Mouse (Mus musculus): ENCODE data around the gene Hist2h4. TPM values are rescaled to one million over a fixed set of nuclear protein-coding genes. Genes with fewer than 3 reads are reported as not detected.
A peak's percentile ranks its signal among the peaks of the same experiment; 100 is the strongest.
"Not testable (repeated sequence)": the region's sequence is repeated elsewhere in the genome, so short reads cannot be mapped to it uniquely, and the experiment has no call there.

The Hist2h4 gene
- polyA plus RNA-seq, 1 experiment: 5.6 TPM

DNA sequence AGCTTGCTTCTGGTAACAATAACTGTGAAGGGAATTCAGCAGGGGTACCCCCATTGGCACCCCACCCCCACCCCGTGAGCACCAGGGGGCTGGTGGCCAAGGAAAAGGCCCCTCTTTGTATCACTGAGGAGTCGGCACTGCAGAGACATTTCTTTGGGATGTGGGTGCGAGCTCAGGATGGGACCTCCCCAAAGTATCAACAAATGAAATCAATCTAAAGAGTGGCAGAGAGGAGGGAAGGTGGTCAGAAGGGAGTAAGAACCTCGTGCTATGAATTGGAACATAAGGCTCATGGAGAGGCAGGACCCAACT is 14.1 kb downstream of the Hist2h4 start:
- DNase-seq: no peak
- Histone ChIP-seq H3K4me3 (replicated peaks; ENCODE audit: extremely low read depth, low read depth, low read length) (no peak overlapping the region), H3K4me1 (ENCODE audit: control insufficient read depth, insufficient read depth, low read length) (peaks cover 6% of the 10 kb centered on the region)
- no peak for TF ChIP-seq POLR2A (IDR thresholded peaks at IDR 0.05; ENCODE audit: borderline replicate concordance, extremely low read depth, low read depth, low read length)
- no peak for TF ChIP-seq CTCF (IDR thresholded peaks at IDR 0.05; ENCODE audit: insufficient read depth, low read length)
- WGBS: 57% methylated on average over 4 of the region's 4 CpGs

GRCm38 (mm10) chr3:96248141-96249033 is 14.7 kb downstream of the Hist2h4 start:
- Histone ChIP-seq H3K4me3 (replicated peaks; ENCODE audit: extremely low read depth, low read depth, low read length) (no peak overlapping the region), H3K4me1 (ENCODE audit: control insufficient read depth, insufficient read depth, low read length) (peaks cover 10% of the 10 kb centered on the region)
- TF ChIP-seq CTCF (IDR thresholded peaks at IDR 0.05; ENCODE audit: insufficient read depth, low read length): no peak
- no peak for TF ChIP-seq POLR2A (IDR thresholded peaks at IDR 0.05; ENCODE audit: borderline replicate concordance, extremely low read depth, low read depth, low read length)
- 60% methylated on average over 6 of the region's 6 CpGs for WGBS
- no peak for DNase-seq

GRCm38 (mm10) chr3:96247356-96248140 is 15.6 kb downstream of the Hist2h4 start:
- no peak for DNase-seq
- Histone ChIP-seq H3K4me1 (ENCODE audit: control insufficient read depth, insufficient read depth, low read length) (peaks cover 13% of the 10 kb centered on the region), H3K4me3 (replicated peaks; ENCODE audit: extremely low read depth, low read depth, low read length) (no peak overlapping the region)
- WGBS: 43% methylated on average over 11 of the region's 11 CpGs
- TF ChIP-seq POLR2A (IDR thresholded peaks at IDR 0.05; ENCODE audit: borderline replicate concordance, extremely low read depth, low read depth, low read length): no peak

DNA sequence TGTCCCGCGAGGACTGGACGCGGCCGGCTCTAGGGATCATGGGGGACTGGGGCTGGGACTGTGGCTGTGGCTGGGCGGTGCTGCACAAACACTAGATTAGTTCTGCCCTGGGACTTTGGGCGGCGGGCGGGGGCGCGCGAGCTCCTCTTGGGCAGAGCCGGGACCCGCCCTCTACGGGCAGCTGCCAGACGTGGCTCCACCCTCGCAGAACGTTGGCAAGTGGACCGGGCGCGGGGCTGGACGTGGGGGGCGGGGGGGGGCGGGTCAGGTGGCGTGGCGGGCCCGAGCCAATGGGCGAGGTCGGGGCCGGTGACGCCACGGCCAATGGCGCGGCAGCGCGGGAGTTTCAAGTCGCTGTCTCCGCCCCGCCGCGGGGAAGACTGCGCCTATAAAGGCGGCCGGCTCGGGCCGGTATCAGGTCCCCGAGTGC is 16.7 kb downstream of the Hist2h4 start, which contains the start of gene Hist2h3c1:
Gene Hist2h3c1, plus strand, starts transcription at position 259 of the 430 bp plus-strand sequence.
- 0% methylated on average over 12 of the region's 47 CpGs for WGBS
- peak within 1 kb of the TSS; percentile 56 for H3K4me3 ChIP-seq (replicated peaks; ENCODE audit: extremely low read depth, low read depth, low read length)
- H3K4me1 ChIP-seq (ENCODE audit: control insufficient read depth, insufficient read depth, low read length): peaks cover 13% of the 10 kb centered on the region
- DNase-seq: not testable (repeated sequence)

GRCm38 (mm10) chr3:96246018-96246417 is 17.1 kb downstream of the Hist2h4 start:
- TF ChIP-seq POLR2A (IDR thresholded peaks at IDR 0.05; ENCODE audit: borderline replicate concordance, extremely low read depth, low read depth, low read length): peak; percentile 28; the same call in 1 of the 2 replicates
- WGBS: 0% methylated on average over 12 of the region's 21 CpGs
- not testable (repeated sequence) for DNase-seq
- H3K4me1 ChIP-seq (ENCODE audit: control insufficient read depth, insufficient read depth, low read length): peaks cover 13% of the 10 kb centered on the region
- peak overlapping the region; percentile 56 for H3K4me3 ChIP-seq (replicated peaks; ENCODE audit: extremely low read depth, low read depth, low read length)

DNA sequence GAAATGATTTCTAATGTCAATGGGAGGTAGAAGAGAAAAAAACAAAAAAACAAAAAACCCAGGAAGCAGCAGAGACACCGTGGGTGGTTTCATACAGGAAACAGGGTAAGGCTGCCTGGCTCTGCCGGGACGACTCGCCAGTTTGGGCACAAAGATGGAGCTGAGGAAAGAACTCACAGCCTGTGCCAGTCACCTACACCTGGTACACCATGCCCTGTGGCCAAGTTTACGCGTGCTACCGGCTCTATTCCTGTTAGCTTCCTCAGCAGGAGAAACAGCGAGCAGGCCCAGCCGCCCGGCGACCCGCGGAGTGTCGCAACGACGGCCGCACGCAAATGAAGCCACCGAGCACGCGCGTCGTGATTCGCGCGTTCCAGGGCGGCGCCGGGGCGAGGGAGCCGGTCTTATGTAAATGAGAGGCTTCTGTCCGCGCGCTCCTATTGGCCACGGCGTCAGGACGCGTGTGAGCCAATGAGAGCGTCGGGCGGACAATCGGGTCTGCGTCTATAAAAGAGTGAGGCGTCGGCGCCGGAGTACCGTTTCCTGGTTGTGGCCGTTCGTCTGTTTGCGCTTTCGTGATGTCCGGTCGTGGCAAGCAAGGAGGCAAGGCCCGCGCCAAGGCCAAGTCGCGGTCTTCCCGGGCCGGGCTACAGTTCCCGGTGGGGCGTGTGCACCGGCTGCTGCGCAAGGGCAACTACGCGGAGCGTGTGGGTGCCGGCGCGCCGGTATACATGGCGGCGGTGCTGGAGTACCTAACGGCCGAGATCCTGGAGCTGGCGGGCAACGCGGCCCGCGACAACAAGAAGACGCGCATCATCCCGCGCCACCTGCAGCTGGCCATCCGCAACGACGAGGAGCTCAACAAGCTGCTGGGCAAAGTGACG is 17.9 kb downstream of the Hist2h4 start, which contains the start of gene Hist2h2aa1:
Gene Hist2h2aa1, plus strand, starts transcription at position 495 of the 884 bp plus-strand sequence.
- WGBS: under 1% methylated on average over 45 of the region's 88 CpGs
- peak; percentile 96 for TF ChIP-seq POLR2A (IDR thresholded peaks at IDR 0.05; ENCODE audit: borderline replicate concordance, extremely low read depth, low read depth, low read length)

DNA sequence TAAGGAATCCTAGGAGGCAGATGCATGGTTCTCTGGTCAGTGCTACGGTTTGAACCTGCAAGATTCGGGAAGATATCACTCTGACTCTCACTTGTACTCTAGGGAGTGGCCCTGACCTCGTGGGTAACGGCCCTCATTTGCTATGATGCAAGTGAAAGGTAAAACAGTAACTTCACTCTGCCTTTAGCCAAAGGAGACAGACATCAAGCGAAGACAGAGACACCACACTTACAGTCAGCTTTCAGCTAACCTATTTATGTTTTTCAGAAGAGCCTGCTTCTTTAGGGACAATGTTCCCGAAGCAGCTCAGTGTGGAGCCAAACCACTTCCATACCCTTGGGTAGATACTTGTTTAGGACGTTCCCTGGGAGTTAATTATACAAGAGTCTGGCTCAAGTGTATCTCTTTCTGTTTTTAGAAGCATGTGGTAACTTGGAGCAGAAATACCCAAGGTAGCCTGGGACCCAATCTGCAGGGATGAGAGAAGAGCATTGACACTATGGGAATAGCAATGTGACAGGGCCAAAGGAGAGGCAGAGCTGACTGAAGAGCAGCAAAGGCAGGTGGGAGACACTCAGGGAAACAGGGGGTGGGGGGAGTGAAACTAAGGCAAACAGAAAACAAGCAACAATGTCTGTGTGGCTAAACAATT is 19.1 kb downstream of the Hist2h4 start:
- WGBS: 64% methylated on average over 7 of the region's 7 CpGs
- peak overlapping the region; percentile 91 for H3K4me3 ChIP-seq (replicated peaks; ENCODE audit: extremely low read depth, low read depth, low read length)

More for the DNA sequence above, 17.9 kb downstream of the Hist2h4 start, which contains the start of gene Hist2h2aa1:
- H3K4me1 ChIP-seq (ENCODE audit: control insufficient read depth, insufficient read depth, low read length): peaks cover 13% of the 10 kb centered on the region
- peak within 1 kb of the TSS; percentile 91 for H3K4me3 ChIP-seq (replicated peaks; ENCODE audit: extremely low read depth, low read depth, low read length)
- peak; percentile 90 for DNase-seq

GRCm38 (mm10) chr3:96240799-96241197 is 22.3 kb downstream of the Hist2h4 start:
- Histone ChIP-seq H3K4me3 (replicated peaks; ENCODE audit: extremely low read depth, low read depth, low read length) (no peak overlapping the region), H3K4me1 (ENCODE audit: control insufficient read depth, insufficient read depth, low read length) (peaks cover 18% of the 10 kb centered on the region)
- DNase-seq: no peak
- 73% methylated on average over 9 of the region's 9 CpGs for WGBS
- TF ChIP-seq CTCF (IDR thresholded peaks at IDR 0.05; ENCODE audit: insufficient read depth, low read length) (no peak), POLR2A (IDR thresholded peaks at IDR 0.05; ENCODE audit: borderline replicate concordance, extremely low read depth, low read depth, low read length) (no peak)

More for the DNA sequence above, 19.1 kb downstream of the Hist2h4 start:
- DNase-seq: no peak
- peaks cover 13% of the 10 kb centered on the region for H3K4me1 ChIP-seq (ENCODE audit: control insufficient read depth, insufficient read depth, low read length)
- TF ChIP-seq CTCF (IDR thresholded peaks at IDR 0.05; ENCODE audit: insufficient read depth, low read length) (no peak), POLR2A (IDR thresholded peaks at IDR 0.05; ENCODE audit: borderline replicate concordance, extremely low read depth, low read depth, low read length) (no peak)
